Mouse (Mus musculus): ENCODE measurements around the gene Nupl1. TPM values are rescaled to one million over a fixed set of nuclear protein-coding genes. Genes with fewer than 3 reads are reported as not detected.

Gene Nupl1
- polyA plus RNA-seq, 1 experiment from 2014 or later: not detected

DNA sequence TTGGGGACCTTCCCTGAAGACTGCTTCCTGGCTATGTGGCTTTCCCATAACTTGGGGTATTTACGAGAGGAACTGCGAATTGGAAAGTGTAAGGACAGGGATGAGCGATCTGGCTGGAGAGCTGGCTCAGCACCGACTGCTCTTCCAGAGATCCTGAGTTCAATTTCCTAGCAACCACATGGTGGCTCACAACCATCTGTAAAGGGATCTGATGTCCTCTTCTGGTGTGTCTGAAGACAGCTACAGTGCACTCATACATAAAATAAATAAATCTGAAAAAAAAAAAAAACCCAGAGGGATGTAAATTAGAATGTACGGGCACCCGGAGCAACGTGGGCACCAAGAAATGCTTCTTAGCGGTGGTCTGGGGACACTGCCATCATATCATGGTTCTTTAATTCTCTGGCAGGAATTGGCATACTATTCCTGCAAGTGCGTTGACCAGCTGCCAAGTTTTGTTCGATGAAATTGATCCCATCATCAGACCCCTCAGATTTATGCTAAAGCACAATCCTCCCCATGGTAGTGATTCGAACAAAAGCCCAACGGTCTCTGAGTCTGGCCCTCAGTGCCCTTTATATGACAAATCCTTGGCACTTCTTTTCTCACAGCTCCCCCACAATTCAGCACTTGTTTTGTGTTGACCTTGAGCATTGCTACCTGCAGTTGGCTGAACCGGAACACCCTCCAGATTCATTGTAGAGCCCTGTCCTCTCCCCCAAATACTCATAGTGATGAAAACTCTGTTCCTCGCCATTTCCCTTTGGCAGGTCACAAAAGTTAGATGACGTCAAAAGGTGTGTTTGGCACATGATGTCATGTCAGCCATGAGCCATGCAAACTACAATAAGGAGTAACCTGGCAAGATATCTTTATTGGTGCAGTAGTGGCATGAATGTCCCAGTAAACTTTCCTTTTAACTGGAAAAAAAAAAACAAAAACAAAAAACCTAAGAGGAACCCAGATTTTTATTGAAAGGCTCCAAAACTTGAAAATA, 1.1 kb upstream of the Nupl1 start:
- H3K9me3 ChIP-seq (replicated peaks; ENCODE audit: control insufficient read depth, low read length): no peaks in the 10 kb centered on the region
- peak overlapping the region; percentile 78 for H3K27ac ChIP-seq (ENCODE audit: low read depth, low read length)
- peak overlapping the region; percentile 81 for H3K9ac ChIP-seq (ENCODE audit: low read depth, low read length)
- H3K4me2 ChIP-seq: peak overlapping the region; percentile 83
- H3K36me3 ChIP-seq (ENCODE audit: control insufficient read depth, insufficient read depth, low read length): no peaks in the 10 kb centered on the region
- H3K4me3 ChIP-seq (ENCODE audit: low read depth, low read length): peak overlapping the region; percentile 89
- peaks cover 9% of the 10 kb centered on the region for H3K4me1 ChIP-seq (ENCODE audit: control insufficient read depth, insufficient read depth, low read length)
- 24% methylated on average over 15 of the region's 15 CpGs for WGBS (ENCODE audit: insufficient replicate concordance)
- no peaks in the 10 kb centered on the region for H3K27me3 ChIP-seq (ENCODE audit: control insufficient read depth, insufficient read depth, low read length)
- ATAC-seq (replicated peaks; ENCODE audit: insufficient number of reproducible peaks, low FRiP score, low TSS enrichment): no peak

DNA sequence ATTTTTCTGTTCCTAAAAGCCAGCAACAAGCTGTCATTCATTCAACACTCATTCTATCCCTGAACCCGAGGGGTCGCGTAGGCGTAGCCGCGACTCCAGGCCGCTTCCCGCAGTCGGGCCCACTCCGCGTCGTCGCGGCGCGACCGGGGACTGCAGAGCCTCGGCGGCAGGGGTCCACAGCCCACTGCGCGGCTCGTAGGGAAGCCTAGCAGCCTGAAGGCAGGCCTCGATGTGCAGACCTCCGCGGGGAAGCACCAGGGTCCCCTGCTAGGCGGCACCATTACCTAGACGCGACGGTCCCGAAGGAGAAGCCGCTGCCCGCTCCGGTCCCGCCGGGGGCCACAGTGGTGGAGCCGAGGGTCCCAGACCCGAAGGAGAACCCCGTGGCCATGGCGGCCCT, 352 bp downstream of the Nupl1 start:
- ATAC-seq (replicated peaks; ENCODE audit: insufficient number of reproducible peaks, low FRiP score, low TSS enrichment): peak; percentile 69
- Histone ChIP-seq H3K9me3 (replicated peaks; ENCODE audit: control insufficient read depth, low read length) (no peaks in the 10 kb centered on the region), H3K4me1 (ENCODE audit: control insufficient read depth, insufficient read depth, low read length) (peaks cover 9% of the 10 kb centered on the region), H3K9ac (ENCODE audit: low read depth, low read length) (peak overlapping the region; percentile 97), H3K4me3 (ENCODE audit: low read depth, low read length) (peak overlapping the region; percentile 89), H3K36me3 (ENCODE audit: control insufficient read depth, insufficient read depth, low read length) (no peaks in the 10 kb centered on the region), H3K27ac (ENCODE audit: low read depth, low read length) (peak overlapping the region; percentile 78), H3K27me3 (ENCODE audit: control insufficient read depth, insufficient read depth, low read length) (no peaks in the 10 kb centered on the region), H3K4me2 (peak overlapping the region; percentile 85)
- under 1% methylated on average over 39 of the region's 39 CpGs for WGBS (ENCODE audit: insufficient replicate concordance)

DNA sequence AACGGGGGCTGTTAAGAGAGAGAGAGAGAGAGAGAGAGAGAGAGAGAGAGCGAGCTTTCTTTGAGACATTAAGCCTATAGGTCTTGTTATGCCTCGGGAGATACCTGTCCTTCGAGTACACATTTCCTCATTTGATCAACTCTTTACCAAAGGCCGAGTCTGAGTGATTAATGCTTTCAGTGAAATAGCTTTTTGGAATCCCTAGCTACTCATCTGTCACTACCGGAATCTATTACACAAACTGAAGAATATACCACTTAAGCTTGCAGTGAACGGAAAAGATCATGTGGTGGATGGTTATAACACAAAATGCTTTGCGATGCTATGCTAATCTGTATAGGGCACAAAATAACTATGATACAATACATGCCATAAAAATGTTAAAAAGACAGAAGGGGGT, 865 bp downstream of the Nupl1 start:
- Histone ChIP-seq H3K4me3 (ENCODE audit: low read depth, low read length) (peak overlapping the region; percentile 89), H3K27ac (ENCODE audit: low read depth, low read length) (no peak overlapping the region), H3K27me3 (ENCODE audit: control insufficient read depth, insufficient read depth, low read length) (no peaks in the 10 kb centered on the region), H3K4me1 (ENCODE audit: control insufficient read depth, insufficient read depth, low read length) (peaks cover 9% of the 10 kb centered on the region), H3K36me3 (ENCODE audit: control insufficient read depth, insufficient read depth, low read length) (no peaks in the 10 kb centered on the region), H3K9me3 (replicated peaks; ENCODE audit: control insufficient read depth, low read length) (no peaks in the 10 kb centered on the region), H3K4me2 (peak overlapping the region; percentile 85), H3K9ac (ENCODE audit: low read depth, low read length) (peak overlapping the region; percentile 97)
- no peak for ATAC-seq (replicated peaks; ENCODE audit: insufficient number of reproducible peaks, low FRiP score, low TSS enrichment)
- WGBS (ENCODE audit: insufficient replicate concordance): 20% methylated on average over 8 of the region's 8 CpGs

DNA sequence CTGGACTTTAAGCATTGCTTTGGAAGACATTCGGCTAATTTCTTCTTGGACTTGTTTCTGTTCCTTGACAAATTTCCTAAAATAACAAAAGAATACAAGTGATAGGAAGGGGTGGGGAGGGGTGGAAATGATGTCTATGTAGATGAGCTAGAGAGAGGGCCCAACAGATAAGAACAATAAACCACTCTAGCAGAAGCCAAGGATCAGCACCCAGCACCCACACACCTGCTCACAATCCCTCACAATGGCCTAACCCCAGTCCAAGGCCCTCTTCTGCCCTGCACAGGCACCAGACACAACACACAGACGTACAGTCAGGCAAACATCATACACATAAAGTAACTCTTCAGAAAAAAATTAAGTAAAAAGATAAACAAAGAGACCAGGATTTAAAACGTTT, 12.7 kb downstream of the Nupl1 start:
- no peaks in the 10 kb centered on the region for H3K4me1 ChIP-seq (ENCODE audit: control insufficient read depth, insufficient read depth, low read length)
- no peak overlapping the region for H3K4me2 ChIP-seq
- H3K4me3 ChIP-seq (ENCODE audit: low read depth, low read length): no peak overlapping the region
- H3K9me3 ChIP-seq (replicated peaks; ENCODE audit: control insufficient read depth, low read length): no peaks in the 10 kb centered on the region
- H3K27ac ChIP-seq (ENCODE audit: low read depth, low read length): no peak overlapping the region
- no peak overlapping the region for H3K9ac ChIP-seq (ENCODE audit: low read depth, low read length)
- 84% methylated on average over 3 of the region's 3 CpGs for WGBS (ENCODE audit: insufficient replicate concordance)
- ATAC-seq (replicated peaks; ENCODE audit: insufficient number of reproducible peaks, low FRiP score, low TSS enrichment): no peak
- H3K27me3 ChIP-seq (ENCODE audit: control insufficient read depth, insufficient read depth, low read length): no peaks in the 10 kb centered on the region
- H3K36me3 ChIP-seq (ENCODE audit: control insufficient read depth, insufficient read depth, low read length): peaks cover 18% of the 10 kb centered on the region

DNA sequence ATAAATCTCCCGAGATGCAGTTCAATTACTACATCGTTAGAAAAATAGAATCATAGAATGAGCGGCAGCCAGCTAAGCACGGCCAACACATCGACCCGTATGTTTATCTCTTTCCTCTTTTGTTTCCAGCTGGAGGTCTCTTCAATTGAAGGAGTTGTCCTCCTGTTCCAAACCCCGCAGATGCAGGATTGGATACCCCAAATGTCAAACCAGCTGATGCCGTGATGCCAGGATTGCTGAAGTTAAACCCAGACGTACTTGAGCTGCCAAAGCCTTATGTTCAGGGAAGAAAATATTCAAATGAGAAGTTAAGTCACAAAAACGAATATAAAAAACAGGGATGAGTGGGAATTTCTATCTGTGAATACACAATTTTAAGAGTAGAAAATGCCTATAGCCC, 31.3 kb downstream of the Nupl1 start:
- no peak overlapping the region for H3K4me2 ChIP-seq
- H3K9ac ChIP-seq (ENCODE audit: low read depth, low read length): no peak overlapping the region
- no peak overlapping the region for H3K27ac ChIP-seq (ENCODE audit: low read depth, low read length)
- H3K9me3 ChIP-seq (replicated peaks; ENCODE audit: control insufficient read depth, low read length): no peaks in the 10 kb centered on the region
- peaks cover 9% of the 10 kb centered on the region; the same call in 1 of the 2 replicates for H3K36me3 ChIP-seq (ENCODE audit: control insufficient read depth, insufficient read depth, low read length)
- H3K4me1 ChIP-seq (ENCODE audit: control insufficient read depth, insufficient read depth, low read length): no peaks in the 10 kb centered on the region
- H3K27me3 ChIP-seq (ENCODE audit: control insufficient read depth, insufficient read depth, low read length): no peaks in the 10 kb centered on the region
- no peak overlapping the region for H3K4me3 ChIP-seq (ENCODE audit: low read depth, low read length)
- no peak for ATAC-seq (replicated peaks; ENCODE audit: insufficient number of reproducible peaks, low FRiP score, low TSS enrichment)
- WGBS (ENCODE audit: insufficient replicate concordance): 87% methylated on average over 10 of the region's 10 CpGs

DNA sequence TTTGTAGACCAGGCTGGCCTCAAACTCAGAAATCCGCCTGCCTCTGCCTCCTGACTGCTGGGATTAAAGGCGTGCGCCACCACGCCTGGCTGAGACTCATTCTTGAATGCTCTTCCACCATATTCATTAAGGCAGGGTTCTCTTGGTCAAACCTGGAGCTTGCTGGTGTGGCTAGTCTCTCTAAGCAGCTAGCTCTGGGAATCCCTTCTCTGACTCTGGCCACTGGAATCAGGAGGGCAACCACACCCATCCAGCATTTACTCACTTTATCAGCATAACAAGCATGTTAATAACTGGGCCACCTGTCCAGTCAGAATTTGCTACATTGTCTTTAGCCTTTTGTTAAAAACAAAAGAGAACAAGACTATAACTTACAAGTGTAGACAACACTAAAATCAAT, 33.6 kb downstream of the Nupl1 start:
- WGBS (ENCODE audit: insufficient replicate concordance): 95% methylated on average over 4 of the region's 4 CpGs
- no peaks in the 10 kb centered on the region for H3K27me3 ChIP-seq (ENCODE audit: control insufficient read depth, insufficient read depth, low read length)
- no peak for ATAC-seq (replicated peaks; ENCODE audit: insufficient number of reproducible peaks, low FRiP score, low TSS enrichment)
- no peak overlapping the region for H3K4me2 ChIP-seq
- H3K27ac ChIP-seq (ENCODE audit: low read depth, low read length): no peak overlapping the region
- no peaks in the 10 kb centered on the region for H3K9me3 ChIP-seq (replicated peaks; ENCODE audit: control insufficient read depth, low read length)
- H3K36me3 ChIP-seq (ENCODE audit: control insufficient read depth, insufficient read depth, low read length): peaks cover 9% of the 10 kb centered on the region; the same call in 1 of the 2 replicates
- H3K9ac ChIP-seq (ENCODE audit: low read depth, low read length): no peak overlapping the region
- no peaks in the 10 kb centered on the region for H3K4me1 ChIP-seq (ENCODE audit: control insufficient read depth, insufficient read depth, low read length)
- H3K4me3 ChIP-seq (ENCODE audit: low read depth, low read length): no peak overlapping the region

DNA sequence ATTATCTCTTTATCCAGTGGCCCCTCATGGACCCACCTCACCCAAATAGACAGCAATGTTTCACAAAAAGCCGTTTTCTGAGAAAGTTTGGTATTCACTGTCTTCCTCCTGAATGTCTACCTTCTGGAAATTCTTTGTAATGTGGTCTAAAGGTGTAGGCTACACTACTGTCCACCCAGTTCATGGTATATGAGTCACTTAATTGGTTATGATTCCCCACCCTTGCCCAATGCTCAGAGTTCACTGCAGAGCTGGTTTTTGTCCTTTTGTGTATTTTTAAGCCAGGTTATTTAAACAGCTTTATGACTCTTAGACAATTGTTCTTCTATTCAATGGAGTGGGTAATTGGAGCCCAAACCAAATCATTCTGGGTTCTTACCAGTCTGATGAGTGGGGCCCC, 35.1 kb downstream of the Nupl1 start:
- no peak for ATAC-seq (replicated peaks; ENCODE audit: insufficient number of reproducible peaks, low FRiP score, low TSS enrichment)
- H3K27me3 ChIP-seq (ENCODE audit: control insufficient read depth, insufficient read depth, low read length): no peaks in the 10 kb centered on the region
- no peak overlapping the region for H3K27ac ChIP-seq (ENCODE audit: low read depth, low read length)
- H3K9me3 ChIP-seq (replicated peaks; ENCODE audit: control insufficient read depth, low read length): no peaks in the 10 kb centered on the region
- H3K4me3 ChIP-seq (ENCODE audit: low read depth, low read length): no peak overlapping the region
- H3K9ac ChIP-seq (ENCODE audit: low read depth, low read length): no peak overlapping the region
- no peaks in the 10 kb centered on the region for H3K4me1 ChIP-seq (ENCODE audit: control insufficient read depth, insufficient read depth, low read length)
- H3K4me2 ChIP-seq: no peak overlapping the region
- H3K36me3 ChIP-seq (ENCODE audit: control insufficient read depth, insufficient read depth, low read length): peaks cover 9% of the 10 kb centered on the region; the same call in 1 of the 2 replicates
- WGBS (ENCODE audit: insufficient replicate concordance): 77% methylated on average over 1 of the region's 1 CpGs

DNA sequence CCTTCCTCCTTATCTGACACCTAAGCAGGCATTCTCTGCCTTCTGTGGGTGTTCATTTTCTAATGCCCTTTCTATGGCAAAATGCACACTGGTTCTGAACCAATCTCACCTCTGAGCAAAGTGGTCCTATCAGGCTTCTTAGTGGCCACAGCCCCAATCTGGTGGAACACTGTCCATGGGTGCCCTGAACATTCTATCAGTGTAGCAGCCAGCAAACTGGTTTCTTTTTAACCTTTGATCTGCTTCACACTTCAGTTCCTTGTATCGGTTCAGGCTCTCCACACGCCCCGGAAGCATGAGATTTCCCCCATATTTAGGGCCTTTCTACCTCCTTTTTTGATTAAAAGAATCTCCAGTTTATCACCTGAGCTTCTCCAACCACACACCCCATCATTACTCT, 36.2 kb downstream of the Nupl1 start:
- Histone ChIP-seq H3K9ac (ENCODE audit: low read depth, low read length) (no peak overlapping the region), H3K4me1 (ENCODE audit: control insufficient read depth, insufficient read depth, low read length) (no peaks in the 10 kb centered on the region), H3K9me3 (replicated peaks; ENCODE audit: control insufficient read depth, low read length) (no peaks in the 10 kb centered on the region), H3K4me3 (ENCODE audit: low read depth, low read length) (no peak overlapping the region), H3K27me3 (ENCODE audit: control insufficient read depth, insufficient read depth, low read length) (no peaks in the 10 kb centered on the region), H3K36me3 (ENCODE audit: control insufficient read depth, insufficient read depth, low read length) (peaks cover 9% of the 10 kb centered on the region; the same call in 1 of the 2 replicates), H3K27ac (ENCODE audit: low read depth, low read length) (no peak overlapping the region), H3K4me2 (no peak overlapping the region)
- no peak for ATAC-seq (replicated peaks; ENCODE audit: insufficient number of reproducible peaks, low FRiP score, low TSS enrichment)
- WGBS (ENCODE audit: insufficient replicate concordance): 86% methylated on average over 3 of the region's 3 CpGs
